Mouse (Mus musculus): ENCODE data around the gene Olfr62. TPM values are rescaled to one million over a fixed set of nuclear protein-coding genes. Genes with fewer than 3 reads are reported as not detected.

Gene Olfr62
- polyA plus RNA-seq (2012; rRNA removed) = not detected in 2 replicates

DNA sequence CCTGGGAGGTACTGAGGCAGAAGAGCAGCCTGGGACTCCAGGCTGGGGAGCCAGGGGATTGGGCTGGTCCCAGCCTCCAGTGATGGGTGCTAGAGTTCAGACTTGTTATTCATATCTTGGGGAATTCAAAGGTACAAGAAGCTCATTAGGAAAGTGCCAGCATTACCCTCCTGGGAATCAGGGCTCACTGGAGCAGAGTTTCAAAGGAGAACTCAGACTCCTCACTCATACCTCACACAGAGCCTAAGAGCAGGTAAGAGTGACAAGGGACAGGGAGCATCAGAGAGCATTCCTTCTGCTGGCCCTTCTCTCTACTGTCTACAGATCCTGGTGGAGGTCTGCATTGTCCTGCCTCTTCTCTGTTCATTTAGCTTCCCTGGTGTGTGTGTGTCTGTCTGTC, at the start of gene Olfr62:
TSS of gene Olfr62 (plus strand) at position 301 of the 400 bp plus-strand sequence.

DNA sequence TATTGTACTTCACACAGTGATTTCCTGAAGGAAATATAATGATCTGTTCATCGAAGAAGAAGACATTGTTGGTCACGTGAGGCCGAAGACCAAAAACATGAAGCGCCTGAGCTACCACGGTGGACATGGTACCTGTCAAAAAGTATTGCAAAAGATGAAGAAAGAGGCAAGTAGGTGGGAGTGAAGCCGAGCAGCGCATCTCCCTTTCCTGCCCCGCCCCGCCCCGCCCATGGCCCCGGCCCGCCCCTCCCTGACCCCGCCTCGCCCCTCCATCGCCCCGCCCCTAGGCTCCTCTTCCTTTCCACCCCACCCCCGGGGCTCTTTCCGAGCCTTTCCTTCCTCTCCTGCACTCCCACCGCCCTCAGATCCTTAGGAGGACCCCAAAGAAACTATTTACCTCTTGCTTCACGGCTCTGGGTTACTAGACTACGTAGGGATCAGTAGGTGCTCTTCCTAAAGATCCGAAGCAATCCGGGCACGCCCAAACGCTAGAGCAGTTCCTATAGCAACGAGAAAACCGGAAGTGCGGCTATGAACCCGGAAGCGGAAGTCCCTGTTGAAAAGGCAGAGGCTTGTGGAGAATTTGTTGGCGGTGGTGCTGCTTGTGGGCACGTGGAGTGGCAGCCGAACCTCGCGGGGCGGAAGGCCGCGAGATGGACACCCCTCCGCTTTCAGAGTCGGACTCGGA, 38.3 kb upstream of the Olfr62 start, which contains the start of the genes Cfap57 and Ebna1bp2:
TSS of gene Cfap57 (minus strand) at position 499 of the 688 bp plus-strand sequence.
TSS of gene Ebna1bp2 (plus strand) at position 521 of the 688 bp plus-strand sequence.

DNA sequence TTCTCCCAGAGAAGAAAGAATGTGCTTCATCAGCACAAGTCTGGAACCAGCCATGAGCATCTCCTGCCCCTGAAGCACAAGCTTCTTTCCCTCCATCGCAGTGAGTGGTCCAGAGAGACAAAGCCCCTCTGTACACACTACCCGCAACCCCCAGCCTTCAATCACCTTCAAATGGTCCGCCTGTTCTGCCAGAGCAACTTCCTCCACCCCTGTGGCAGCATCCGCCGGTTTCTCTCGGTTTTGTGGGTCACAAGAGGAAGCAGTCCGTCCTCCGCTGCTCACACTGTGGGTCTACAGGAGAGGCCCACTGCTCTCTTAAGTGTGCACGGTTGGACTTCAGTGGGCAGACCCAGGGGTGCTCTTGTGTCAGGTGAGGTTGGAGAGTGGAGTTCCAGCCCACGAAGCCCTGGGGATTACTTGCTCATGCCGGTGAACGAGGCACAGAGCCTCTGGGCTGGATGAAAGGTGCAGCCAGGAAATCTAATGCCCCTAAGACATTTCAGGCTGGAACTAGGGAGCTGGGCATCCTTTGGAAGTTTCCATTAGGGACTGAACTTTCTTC, 33.7 kb downstream of the Olfr62 start, which contains the start of gene Olfr1342:
TSS of gene Olfr1342 (minus strand) at position 345 of the 562 bp plus-strand sequence.

DNA sequence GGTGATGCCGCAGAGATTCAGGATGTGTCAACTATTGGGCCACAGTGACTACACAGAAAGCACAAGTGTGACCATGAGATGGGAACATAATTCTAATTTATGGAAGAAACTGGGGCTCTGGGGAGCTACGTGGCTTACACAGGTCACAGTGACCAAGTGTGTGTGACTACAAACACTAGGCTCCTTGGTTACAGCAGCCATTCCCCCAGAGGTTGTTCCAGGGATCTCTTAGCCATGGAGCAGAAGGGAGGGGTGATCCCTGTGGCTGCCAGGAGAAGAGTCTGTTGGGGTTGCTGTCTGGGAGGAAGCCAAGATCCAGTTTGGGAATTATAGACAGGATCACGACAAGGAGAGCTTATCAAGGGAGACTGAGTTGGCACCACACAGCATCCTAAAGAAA, 44.5 kb downstream of the Olfr62 start, which contains the start of gene Olfr1341:
TSS of gene Olfr1341 (plus strand) at position 301 of the 400 bp plus-strand sequence.

Other genes with a start within 250 kb of the Olfr62 start
- 34.0 and 37.1 TPM in 2 replicates for gene Szt2, start 249.7 kb upstream of the Olfr62 start, polyA plus RNA-seq (2012; rRNA removed)
- 112 and 113 TPM in 2 replicates for gene Med8, start 249.6 kb upstream of the Olfr62 start, polyA plus RNA-seq (2012; rRNA removed)
- gene Elovl1, start 230.9 kb upstream of the Olfr62 start, polyA plus RNA-seq (2012; rRNA removed) = 27.5 and 54.4 TPM in 2 replicates
- gene Cdc20, start 221.6 kb upstream of the Olfr62 start, polyA plus RNA-seq (2012; rRNA removed) = 187 and 193 TPM in 2 replicates
- gene Mpl, start 201.4 kb upstream of the Olfr62 start, polyA plus RNA-seq (2012; rRNA removed) = 1.3 and 1.7 TPM in 2 replicates
- gene Tie1, start 168.9 kb upstream of the Olfr62 start, polyA plus RNA-seq (2012; rRNA removed) = 18.1 and 21.1 TPM in 2 replicates
- gene 2610528J11Rik, start 132.0 kb upstream of the Olfr62 start, polyA plus RNA-seq (2012; rRNA removed) = 0.68 and 0.78 TPM in 2 replicates
- gene Tmem125, start 114.9 kb upstream of the Olfr62 start, polyA plus RNA-seq (2012; rRNA removed) = 0.32 and 0.47 TPM in 2 replicates
- gene Cfap57, start 38.2 kb upstream of the Olfr62 start, polyA plus RNA-seq (2012; rRNA removed) = 0.70 and 0.80 TPM in 2 replicates
- 115 and 163 TPM in 2 replicates for gene Ebna1bp2, start 38.2 kb upstream of the Olfr62 start, polyA plus RNA-seq (2012; rRNA removed)
- gene Olfr1342, start 33.8 kb downstream of the Olfr62 start, polyA plus RNA-seq (2012; rRNA removed) = 0.02 TPM in 1 of 2 replicates, not detected in the other
- not detected in 2 replicates for gene Olfr1341, start 44.6 kb downstream of the Olfr62 start, polyA plus RNA-seq (2012; rRNA removed)
- not detected in 2 replicates for gene Olfr1340, start 61.2 kb downstream of the Olfr62 start, polyA plus RNA-seq (2012; rRNA removed)
- not detected in 2 replicates for gene Olfr1339, start 73.2 kb downstream of the Olfr62 start, polyA plus RNA-seq (2012; rRNA removed)
- gene Olfr1338, start 99.8 kb downstream of the Olfr62 start, polyA plus RNA-seq (2012; rRNA removed) = not detected in 2 replicates
- not detected in 2 replicates for gene Olfr1337, start 123.6 kb downstream of the Olfr62 start, polyA plus RNA-seq (2012; rRNA removed)
- not detected in 2 replicates for gene Olfr1335, start 151.0 kb downstream of the Olfr62 start, polyA plus RNA-seq (2012; rRNA removed)
- not detected in 2 replicates for gene Olfr1333, start 177.3 kb downstream of the Olfr62 start, polyA plus RNA-seq (2012; rRNA removed)
- gene Olfr1331, start 205.7 kb downstream of the Olfr62 start, polyA plus RNA-seq (2012; rRNA removed) = not detected in 2 replicates
- not detected in 2 replicates for gene Olfr1330, start 229.6 kb downstream of the Olfr62 start, polyA plus RNA-seq (2012; rRNA removed)